Mouse (Mus musculus): ENCODE data around the gene Tbcd. TPM values are rescaled to one million over a fixed set of nuclear protein-coding genes. Genes with fewer than 3 reads are reported as not detected.

Gene Tbcd
- total and polyA plus RNA-seq, 3 experiments: 62.1 to 86.7 (median 70.4) TPM

- Histone ChIP-seq H3K4me2 (ENCODE audit: insufficient read depth, low read depth, poor library complexity, severe bottlenecking) (no peak overlapping the region), H3K27me3 (replicated peaks) (no peaks in the 10 kb centered on the region), H3K36me3 (replicated peaks in 1 of 2; ENCODE audit: control insufficient read depth in 1 of 2, insufficient read depth in 1 of 2, low read length in 1 of 2) (peaks cover 8 to 38% of the 10 kb centered on the region in 2 experiments), H3K4me1 (ENCODE audit: control insufficient read depth in 1 of 2, insufficient read depth in 2 of 2) (peaks cover 2 to 36% of the 10 kb centered on the region in 2 experiments; a peak in 3 of 4 replicates), H3K9ac (ENCODE audit: insufficient read depth, low read depth) (no peak overlapping the region), H3K9me3 (replicated peaks; ENCODE audit: low read length) (no peaks in the 10 kb centered on the region), H3K79me2 (replicated peaks; ENCODE audit: control insufficient read depth, extremely low read depth, insufficient read depth, poor library complexity, severe bottlenecking) (no peaks in the 10 kb centered on the region), H3K4me3 (replicated peaks in 1 of 3; ENCODE audit: low read depth in 2 of 3, low read length in 2 of 3, poor library complexity in 1 of 3) (no peak overlapping the region), H3K27ac (ENCODE audit: insufficient read depth, low read depth) (no peak overlapping the region)
- in situ Hi-C loops (cut with MboI; ENCODE audit: low pct_ligation_motif_present, low pct_unique_long_range_greater_than_20kb, low sequenced_read_pairs): no loop called here
- no peak for TF ChIP-seq UBTF (IDR thresholded peaks at IDR 0.05; ENCODE audit: low read depth, low read length)
- no peak for TF ChIP-seq JUN (IDR thresholded peaks at IDR 0.05; ENCODE audit: insufficient read depth, low read depth, low read length)
- no peak for TF ChIP-seq POLR2A (IDR thresholded peaks at IDR 0.05; ENCODE audit: low read depth, low read length)
- TF ChIP-seq SMC3 (IDR thresholded peaks at IDR 0.05; ENCODE audit: low read depth, low read length): no peak
- no peak for TF ChIP-seq E2F4 (IDR thresholded peaks at IDR 0.05; ENCODE audit: insufficient replicate concordance, low read depth, low read length)
- no peak for TF ChIP-seq ZKSCAN1 (IDR thresholded peaks at IDR 0.05; ENCODE audit: borderline replicate concordance, low read depth, low read length)
- dilution Hi-C loops (cut with MboI; ENCODE audit: extremely low pct_ligation_motif_present, extremely low pct_unique_long_range_greater_than_20kb, low sequenced_read_pairs): no loop called here
- no peak for DNase-seq (ENCODE audit: extremely low read depth)
These were observed 111.6 kb downstream of the Tbcd start for GRCm38 (mm10) chr11:121563312-121563711.

- dilution Hi-C loops (cut with MboI; ENCODE audit: extremely low pct_ligation_motif_present, extremely low pct_unique_long_range_greater_than_20kb, low sequenced_read_pairs): no loop called here
- Histone ChIP-seq H3K4me2 (ENCODE audit: insufficient read depth, low read depth, poor library complexity, severe bottlenecking) (no peak overlapping the region), H3K27ac (ENCODE audit: insufficient read depth, low read depth) (no peak overlapping the region), H3K4me3 (replicated peaks in 1 of 3; ENCODE audit: low read depth in 2 of 3, low read length in 2 of 3, poor library complexity in 1 of 3) (no peak overlapping the region), H3K9ac (ENCODE audit: insufficient read depth, low read depth) (no peak overlapping the region), H3K9me3 (replicated peaks; ENCODE audit: low read length) (no peaks in the 10 kb centered on the region), H3K4me1 (ENCODE audit: control insufficient read depth in 1 of 2, insufficient read depth in 2 of 2) (peaks cover 2 to 27% of the 10 kb centered on the region in 2 experiments; a peak in 3 of 4 replicates), H3K36me3 (replicated peaks in 1 of 2; ENCODE audit: control insufficient read depth in 1 of 2, insufficient read depth in 1 of 2, low read length in 1 of 2) (peaks cover 8 to 33% of the 10 kb centered on the region in 2 experiments), H3K27me3 (replicated peaks) (no peaks in the 10 kb centered on the region), H3K79me2 (replicated peaks; ENCODE audit: control insufficient read depth, extremely low read depth, insufficient read depth, poor library complexity, severe bottlenecking) (no peaks in the 10 kb centered on the region)
- no peak for TF ChIP-seq RAD21 (IDR thresholded peaks at IDR 0.05; ENCODE audit: low read depth, low read length)
- no peak for TF ChIP-seq TCF12 (IDR thresholded peaks at IDR 0.05; ENCODE audit: low read depth, low read length)
- no peak for TF ChIP-seq EP300 (IDR thresholded peaks at IDR 0.05; ENCODE audit: low read length)
- TF ChIP-seq JUND (conservative IDR thresholded peaks at IDR 0.05; ENCODE audit: low read depth, low read length): no peak
- TF ChIP-seq CHD2 (IDR thresholded peaks at IDR 0.05; ENCODE audit: low read length): no peak
- TF ChIP-seq MEF2A (IDR thresholded peaks at IDR 0.05; ENCODE audit: borderline replicate concordance, low read depth, low read length): no peak
- TF ChIP-seq GABPA (IDR thresholded peaks at IDR 0.05; ENCODE audit: insufficient replicate concordance, low read depth, low read length): no peak
- TF ChIP-seq ZMIZ1 (IDR thresholded peaks at IDR 0.05; ENCODE audit: low read depth, low read length): no peak
- TF ChIP-seq JUN (IDR thresholded peaks at IDR 0.05; ENCODE audit: insufficient read depth, low read depth, low read length): no peak
- TF ChIP-seq IRF4 (IDR thresholded peaks at IDR 0.05; ENCODE audit: low read depth, low read length): no peak
- DNase-seq (ENCODE audit: extremely low read depth): no peak
- in situ Hi-C loops (cut with MboI; ENCODE audit: low pct_ligation_motif_present, low pct_unique_long_range_greater_than_20kb, low sequenced_read_pairs): no loop called here
These were observed 112.5 kb downstream of the Tbcd start for GRCm38 (mm10) chr11:121564265-121564664.

Measured in CH12.LX (cell line).